Mouse (Mus musculus) G1E (cell line): ENCODE measurements around the gene Camta1. TPM values are rescaled to one million over a fixed set of nuclear protein-coding genes. Genes with fewer than 3 reads are reported as not detected.

Experiments used
- ATAC-seq: 2 replicates; pipeline ENCODE4 v1.8.0; 2016; ENCODE audit warnings: mild to moderate bottlenecking; ENCODE audit not compliant: insufficient number of reproducible peaks, poor library complexity, low FRiP score, severe bottlenecking; ENCODE audit errors: extremely low read depth
- DNase-seq: peaks from one replicate; pipeline ENCODE4 v3.0.0; 2012; ENCODE audit warnings: low spot score
- H3K27me3 ChIP-seq: 2 replicates; pipeline ENCODE4 v1.6.1; 2012; ENCODE audit warnings: mild to moderate bottlenecking, low read length, inconsistent platforms; ENCODE audit not compliant: insufficient read depth
- H3K36me3 ChIP-seq: replicated peaks from 2 replicates; pipeline ENCODE3; 2012; ENCODE audit warnings: mild to moderate bottlenecking, inconsistent platforms
- H3K4me1 ChIP-seq: 2 replicates; pipeline ENCODE4 v1.6.1; 2012; ENCODE audit warnings: low read depth, low read length, inconsistent platforms, mixed read lengths; ENCODE audit not compliant: insufficient read depth
- H3K4me3 ChIP-seq: 2 replicates; pipeline ENCODE4 v1.5.1; 2012; ENCODE audit warnings: low read depth, mild to moderate bottlenecking, inconsistent platforms, low read length, moderate library complexity, mixed read lengths
- H3K9me3 ChIP-seq: replicated peaks from 2 replicates; pipeline ENCODE4 v1.6.1; 2012; ENCODE audit warnings: inconsistent platforms
- CTCF ChIP-seq: IDR thresholded peaks from 2 replicates; pipeline ENCODE4 v1.5.1; 2012; ENCODE audit warnings: low read depth, low read length, inconsistent platforms, mixed read lengths
- GATA1 ChIP-seq: IDR thresholded peaks from 2 replicates; pipeline ENCODE4 v1.6.1; 2012; ENCODE audit warnings: borderline replicate concordance, low read length, inconsistent platforms, mixed read lengths
- GATA2 ChIP-seq: IDR thresholded peaks from 2 replicates; pipeline ENCODE4 v1.6.1; 2012; ENCODE audit warnings: low read depth, low read length, inconsistent platforms, borderline replicate concordance
- POLR2AphosphoS5 ChIP-seq: IDR thresholded peaks from 2 replicates; pipeline ENCODE4 v1.6.1; 2012; ENCODE audit warnings: low read depth, low read length, inconsistent platforms; ENCODE audit not compliant: insufficient replicate concordance
- TAL1 ChIP-seq: conservative IDR thresholded peaks from 2 replicates; pipeline ENCODE4 v1.6.1; 2012; ENCODE audit warnings: low read depth, low read length, inconsistent platforms, mixed read lengths
- polyA plus RNA-seq: library from polyadenylated mRNA; stranded (reverse); fragments of >175 nt; gene quantifications from 2 replicates; pipeline ENCODE4 v1.2.3, GENCODE M21; 2012
- total RNA-seq, 2 experiments: library from RNA; stranded (forward) in 1 of 2; stranded (reverse) in 1 of 2; fragments of 200-1000 nt in 1 of 2; fragments of >200 nt in 1 of 2; fragmentation: Nextera tagmentation in 1 of 2; gene quantifications; 2 replicates each; pipeline ENCODE4 v1.2.3; 2014 to 2017

The Camta1 gene
- total and polyA plus RNA-seq, 3 experiments, result 10.8 to 113 (median 25.7) TPM

- TF ChIP-seq GATA1 (no peak), GATA2 (no peak), TAL1 (no peak), POLR2AphosphoS5 (no peak), CTCF (no peak)
- Histone ChIP-seq H3K4me3 (no peak overlapping the region), H3K27me3 (no peaks in the 10 kb centered on the region), H3K4me1 (no peaks in the 10 kb centered on the region), H3K9me3 (peaks cover 70% of the 10 kb centered on the region), H3K36me3 (no peaks in the 10 kb centered on the region)
- DNase-seq, result no peak
- ATAC-seq, result no peak
Observed at GRCm38 (mm10) chr4:151655637-151656385, 205.9 kb downstream of the Camta1 start.

GRCm38 (mm10) chr4:151655227-151655626 lies 206.4 kb downstream of the Camta1 start:
- Histone ChIP-seq H3K27me3 (no peaks in the 10 kb centered on the region), H3K36me3 (no peaks in the 10 kb centered on the region), H3K4me1 (no peaks in the 10 kb centered on the region), H3K4me3 (no peak overlapping the region), H3K9me3 (peaks cover 67% of the 10 kb centered on the region)
- ATAC-seq (no peak), DNase-seq (no peak)
- no peak for TF ChIP-seq GATA2
- no peak for TF ChIP-seq CTCF
- no peak for TF ChIP-seq GATA1
- TF ChIP-seq POLR2AphosphoS5, result no peak
- no peak for TF ChIP-seq TAL1

- no peak for DNase-seq
Observed at GRCm38 (mm10) chr4:151642418-151642817, 219.3 kb downstream of the Camta1 start.

GRCm38 (mm10) chr4:151640971-151641370 lies 220.7 kb downstream of the Camta1 start:
- no peak for ATAC-seq
- no peak for DNase-seq
- H3K36me3 ChIP-seq, result no peaks in the 10 kb centered on the region
- H3K4me1 ChIP-seq, result no peaks in the 10 kb centered on the region
- no peaks in the 10 kb centered on the region for H3K27me3 ChIP-seq
- H3K4me3 ChIP-seq, result no peak overlapping the region
- TF ChIP-seq TAL1 (no peak), POLR2AphosphoS5 (no peak)
- H3K9me3 ChIP-seq, result peaks cover 79% of the 10 kb centered on the region

More at GRCm38 (mm10) chr4:151642418-151642817, 219.3 kb downstream of the Camta1 start:
- Histone ChIP-seq H3K9me3 (peaks cover 78% of the 10 kb centered on the region), H3K36me3 (no peaks in the 10 kb centered on the region), H3K27me3 (no peaks in the 10 kb centered on the region), H3K4me3 (no peak overlapping the region), H3K4me1 (no peaks in the 10 kb centered on the region)
- no peak for ATAC-seq
- no peak for TF ChIP-seq TAL1

- Histone ChIP-seq H3K36me3 (no peaks in the 10 kb centered on the region), H3K27me3 (no peaks in the 10 kb centered on the region), H3K4me3 (no peak overlapping the region), H3K4me1 (no peaks in the 10 kb centered on the region), H3K9me3 (peaks cover 81% of the 10 kb centered on the region)
- ATAC-seq (no peak), DNase-seq (no peak)
- no peak for TF ChIP-seq POLR2AphosphoS5
- TF ChIP-seq CTCF, result no peak
- TF ChIP-seq TAL1, result no peak
- TF ChIP-seq GATA1, result no peak
- TF ChIP-seq GATA2, result no peak
Observed at GRCm38 (mm10) chr4:151638941-151639340, 222.7 kb downstream of the Camta1 start.

GRCm38 (mm10) chr4:151637348-151637747 lies 224.3 kb downstream of the Camta1 start:
- no peaks in the 10 kb centered on the region for H3K36me3 ChIP-seq
- H3K4me1 ChIP-seq, result no peaks in the 10 kb centered on the region
- DNase-seq (no peak), ATAC-seq (no peak)
- no peaks in the 10 kb centered on the region for H3K27me3 ChIP-seq
- peaks cover 84% of the 10 kb centered on the region for H3K9me3 ChIP-seq
- no peak for TF ChIP-seq CTCF
- no peak for TF ChIP-seq POLR2AphosphoS5
- TF ChIP-seq GATA1, result no peak
- no peak for TF ChIP-seq TAL1
- TF ChIP-seq GATA2, result no peak
- peak overlapping the region; percentile 18; the same call in 1 of the 2 replicates for H3K4me3 ChIP-seq
